Mouse (Mus musculus): ENCODE data around the gene Pcnx2.

Pcnx2 gene

GRCm38 (mm10) chr8:125818796-125819195 is 79.3 kb downstream of the Pcnx2 start:
- no peak for DNase-seq

- no peak for DNase-seq
Observed at GRCm38 (mm10) chr8:125816742-125817141, 81.4 kb downstream of the Pcnx2 start.

- DNase-seq: peak in 1 of 2 experiments; percentile 7
Observed at GRCm38 (mm10) chr8:125808826-125809225, 89.3 kb downstream of the Pcnx2 start.

GRCm38 (mm10) chr8:125807905-125808310 is 90.2 kb downstream of the Pcnx2 start:
- no peak for DNase-seq

- no peak for DNase-seq
Observed at GRCm38 (mm10) chr8:125806459-125806858, 91.7 kb downstream of the Pcnx2 start.

GRCm38 (mm10) chr8:125796970-125797369 is 101.1 kb downstream of the Pcnx2 start:
- no peak for DNase-seq

GRCm38 (mm10) chr8:125795341-125795740 is 102.8 kb downstream of the Pcnx2 start:
- no peak for DNase-seq

- DNase-seq: no peak
Observed at GRCm38 (mm10) chr8:125792816-125793455, 105.2 kb downstream of the Pcnx2 start.

- no peak for DNase-seq
Observed at GRCm38 (mm10) chr8:125786886-125787285, 111.2 kb downstream of the Pcnx2 start.

- DNase-seq: peak; percentile 13 to 25
Observed at GRCm38 (mm10) chr8:125782161-125782560, 116.0 kb downstream of the Pcnx2 start.

GRCm38 (mm10) chr8:125779656-125780055 is 118.5 kb downstream of the Pcnx2 start:
- peak in 1 of 2 experiments; percentile 5 for DNase-seq

GRCm38 (mm10) chr8:125778919-125779318 is 119.2 kb downstream of the Pcnx2 start:
- no peak for DNase-seq

GRCm38 (mm10) chr8:125777478-125778164 is 120.5 kb downstream of the Pcnx2 start:
- no peak for DNase-seq

- DNase-seq: peak in 1 of 2 experiments; percentile 25
Observed at GRCm38 (mm10) chr8:125776800-125777199, 121.3 kb downstream of the Pcnx2 start.

GRCm38 (mm10) chr8:125776314-125776713 is 121.8 kb downstream of the Pcnx2 start:
- DNase-seq: no peak

GRCm38 (mm10) chr8:125775031-125775430 is 123.1 kb downstream of the Pcnx2 start:
- no peak for DNase-seq

GRCm38 (mm10) chr8:125773281-125773803 is 124.8 kb downstream of the Pcnx2 start:
- DNase-seq: no peak

GRCm38 (mm10) chr8:125772300-125772699 is 125.8 kb downstream of the Pcnx2 start:
- DNase-seq: peak in 1 of 2 experiments; percentile 17

- no peak for DNase-seq
Observed at GRCm38 (mm10) chr8:125768079-125768478, 130.0 kb downstream of the Pcnx2 start.

GRCm38 (mm10) chr8:125763066-125763786 is 134.9 kb downstream of the Pcnx2 start:
- no peak for DNase-seq

GRCm38 (mm10) chr8:125759022-125759421 is 139.1 kb downstream of the Pcnx2 start:
- DNase-seq: peak in 1 of 2 experiments; percentile 69

- DNase-seq: no peak
Observed at GRCm38 (mm10) chr8:125757106-125757496, 141.0 kb downstream of the Pcnx2 start.

- DNase-seq: no peak
Observed at GRCm38 (mm10) chr8:125756391-125757105, 141.6 kb downstream of the Pcnx2 start.

Measured in kidney, postnatal 36 days (tissue).